Mouse (Mus musculus): ENCODE data around the gene Eftud2.

- TF ChIP-seq CTCF (IDR thresholded peaks at IDR 0.05; ENCODE audit: low read depth) (no peak), EP300 (IDR thresholded peaks at IDR 0.05; ENCODE audit: low read depth) (no peak)
Observed at GRCm38 (mm10) chr11:102810721-102811485, 69.9 kb downstream of the Eftud2 start.
